Mouse (Mus musculus) spleen, postnatal 36 days (tissue): Measurements from ENCODE around the gene Tyk2.

Experiments used
- DNase-seq, 2 experiments: peaks; one replicate each; pipeline ENCODE4 v3.0.0; 2022; ENCODE audit warnings: low spot score in 2 of 2, mixed read lengths in 1 of 2

The Tyk2 gene

DNA sequence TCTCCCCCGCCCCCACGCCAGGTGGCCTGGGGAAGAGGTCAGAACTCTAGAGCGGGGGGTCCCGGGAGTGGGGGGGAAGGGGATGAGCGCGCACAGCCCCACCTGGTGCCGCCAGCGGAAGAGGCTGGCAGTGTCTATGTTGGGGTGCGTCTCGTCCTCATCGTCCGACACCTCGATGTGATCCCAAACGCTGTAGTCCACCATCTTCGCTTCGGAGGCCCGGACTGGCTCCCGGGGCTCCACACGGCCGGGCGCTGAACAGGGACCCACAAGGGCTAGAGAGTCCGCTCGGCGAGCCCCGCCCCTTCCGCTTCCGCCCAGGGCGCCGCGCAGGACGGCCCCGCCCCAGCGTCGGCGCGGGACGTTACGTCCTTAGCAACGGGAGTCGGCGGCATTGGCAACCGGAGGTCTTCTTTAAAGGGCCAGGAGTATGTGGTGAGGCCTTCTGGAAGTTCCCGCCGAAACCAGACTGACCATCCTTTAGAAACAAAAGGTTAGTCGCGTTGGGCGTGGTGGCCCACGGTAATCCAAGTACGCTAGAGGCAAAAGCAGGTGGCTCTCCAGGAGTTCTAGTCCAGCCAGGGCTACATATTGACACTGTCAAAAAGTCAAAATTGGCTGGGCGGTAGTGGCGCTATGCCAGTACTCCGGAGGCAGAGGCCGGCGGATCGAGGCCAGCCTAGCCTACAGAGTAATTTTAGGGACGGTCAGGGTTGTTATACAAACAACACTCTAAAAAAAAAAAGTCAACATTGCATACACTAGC lies 18.8 kb upstream of the Tyk2 start, which contains the start of gene Cdc37:
Cdc37 (minus strand) TSS at position 329 of the 766 bp plus-strand sequence.
- DNase-seq, result peak; percentile 90 to 93

DNA sequence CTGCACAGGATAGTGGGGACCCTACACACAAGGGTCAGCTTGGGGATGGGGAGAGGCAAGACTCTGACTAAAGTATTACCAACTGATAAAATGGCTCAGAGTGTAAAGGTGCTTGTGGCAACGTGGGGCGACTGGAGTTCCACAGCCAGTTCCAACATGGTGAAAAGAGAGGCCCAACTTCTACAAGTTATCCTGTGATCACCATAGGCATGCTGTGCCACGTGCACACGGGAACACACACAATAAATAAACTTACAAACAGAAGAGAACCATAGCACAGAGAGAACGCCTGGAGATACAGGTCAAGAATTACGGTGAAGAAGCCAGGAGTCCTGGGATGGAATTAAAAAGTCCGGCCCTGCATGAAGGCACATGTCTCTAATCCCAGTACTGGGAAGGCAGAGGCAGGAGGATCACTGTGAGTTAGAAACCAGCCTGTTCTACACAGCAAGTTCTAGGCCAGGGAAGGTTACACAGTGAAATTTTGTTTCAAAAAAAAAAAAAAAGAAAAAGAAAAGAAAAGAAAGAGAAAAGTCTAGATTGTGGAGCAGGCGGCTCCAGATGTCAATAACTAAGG lies 18.1 kb upstream of the Tyk2 start:
- DNase-seq, result no peak

- no peak for DNase-seq
These were observed 17.4 kb upstream of the Tyk2 start for GRCm38 (mm10) chr9:21148427-21148826.

DNA sequence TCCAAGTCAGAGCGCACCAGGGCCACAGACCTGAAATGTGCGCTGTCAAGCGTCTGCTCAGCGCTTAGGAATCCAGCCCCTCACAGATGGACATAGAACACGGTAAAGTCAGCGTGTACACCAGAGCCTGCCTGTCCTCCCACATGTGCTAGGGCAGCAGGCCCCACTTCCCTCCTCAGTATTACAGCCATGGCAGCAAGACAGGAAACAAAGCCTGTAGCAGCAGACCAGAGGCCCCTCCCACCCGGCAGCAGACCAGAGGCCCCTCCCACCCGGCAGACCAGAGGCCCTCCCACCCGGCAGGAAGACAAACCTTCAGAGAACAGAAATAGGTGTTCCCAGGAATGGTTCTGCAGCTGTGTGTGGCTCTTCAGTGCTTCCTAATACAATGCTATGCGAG lies 15.7 kb upstream of the Tyk2 start:
- peak; percentile 56 to 71 for DNase-seq

- DNase-seq, result no peak
These were observed 14.4 kb upstream of the Tyk2 start for GRCm38 (mm10) chr9:21145431-21145830.

DNA sequence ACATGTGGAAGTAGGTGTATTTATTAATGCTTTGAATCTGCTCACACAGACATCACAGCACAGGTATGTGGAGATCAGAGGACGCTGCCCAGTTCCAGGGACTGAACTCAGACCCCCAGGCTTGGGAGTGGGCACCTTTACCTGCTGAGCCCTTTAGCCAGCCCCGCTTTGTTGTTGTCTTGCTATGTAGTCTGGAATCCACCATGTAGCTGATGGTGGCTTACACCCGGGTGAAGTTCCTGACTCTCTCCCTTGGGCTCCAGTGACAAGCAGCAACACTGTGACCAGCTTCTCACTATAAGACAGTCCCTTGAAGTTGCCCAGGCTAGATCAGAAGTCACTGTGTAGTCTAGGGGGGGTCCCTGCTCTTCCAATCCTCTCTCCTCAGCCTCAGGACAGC lies 13.3 kb upstream of the Tyk2 start:
- DNase-seq, result no peak

- no peak for DNase-seq
These were observed 10.9 kb upstream of the Tyk2 start for GRCm38 (mm10) chr9:21141922-21142321.

GRCm38 (mm10) chr9:21138386-21138785 lies 7.3 kb upstream of the Tyk2 start:
- DNase-seq, result no peak

GRCm38 (mm10) chr9:21137229-21137628 lies 6.2 kb upstream of the Tyk2 start:
- peak; percentile 55 to 66 for DNase-seq

GRCm38 (mm10) chr9:21136401-21136800 lies 5.4 kb upstream of the Tyk2 start:
- DNase-seq, result peak; percentile 50 to 58

- DNase-seq, result peak; percentile 50 to 57
These were observed 4.9 kb upstream of the Tyk2 start for GRCm38 (mm10) chr9:21135941-21136381.

- DNase-seq, result no peak
These were observed 4.4 kb upstream of the Tyk2 start for GRCm38 (mm10) chr9:21135329-21135890.

DNA sequence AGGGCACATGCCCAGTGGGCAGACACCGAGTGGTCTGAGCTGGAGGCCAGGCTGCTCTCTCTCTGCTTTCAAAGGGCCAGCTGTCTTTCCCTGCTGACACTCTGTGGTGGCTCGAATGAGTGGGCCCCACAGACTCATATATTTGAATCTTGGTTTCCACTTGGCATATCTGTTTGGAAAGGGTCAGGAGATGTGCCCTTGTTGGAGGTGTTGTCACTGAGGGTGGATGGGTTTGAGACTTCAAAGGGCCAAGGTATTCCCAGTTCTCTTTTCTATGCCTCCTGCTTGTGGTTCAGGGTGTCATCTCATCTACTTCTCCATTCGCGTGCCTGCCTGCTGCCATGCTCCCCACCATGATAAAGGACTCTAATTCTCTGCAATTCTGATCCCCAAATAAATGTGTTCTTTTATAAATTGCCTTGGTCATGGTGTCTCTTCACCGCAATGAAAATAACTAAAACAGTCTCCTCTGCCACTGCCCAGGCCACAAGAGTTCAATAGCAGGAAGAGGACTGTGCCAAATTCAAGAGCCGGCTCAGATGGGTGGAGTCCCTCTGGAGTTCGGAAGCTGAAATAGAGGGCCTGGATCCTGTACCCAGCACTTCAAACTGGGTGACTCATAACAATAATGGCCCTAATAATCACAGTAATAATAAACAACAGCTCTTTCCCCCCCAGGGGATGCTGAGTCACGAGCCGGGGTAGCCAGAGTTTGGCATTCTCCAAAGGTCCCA lies 3.7 kb upstream of the Tyk2 start:
- DNase-seq, result no peak

DNA sequence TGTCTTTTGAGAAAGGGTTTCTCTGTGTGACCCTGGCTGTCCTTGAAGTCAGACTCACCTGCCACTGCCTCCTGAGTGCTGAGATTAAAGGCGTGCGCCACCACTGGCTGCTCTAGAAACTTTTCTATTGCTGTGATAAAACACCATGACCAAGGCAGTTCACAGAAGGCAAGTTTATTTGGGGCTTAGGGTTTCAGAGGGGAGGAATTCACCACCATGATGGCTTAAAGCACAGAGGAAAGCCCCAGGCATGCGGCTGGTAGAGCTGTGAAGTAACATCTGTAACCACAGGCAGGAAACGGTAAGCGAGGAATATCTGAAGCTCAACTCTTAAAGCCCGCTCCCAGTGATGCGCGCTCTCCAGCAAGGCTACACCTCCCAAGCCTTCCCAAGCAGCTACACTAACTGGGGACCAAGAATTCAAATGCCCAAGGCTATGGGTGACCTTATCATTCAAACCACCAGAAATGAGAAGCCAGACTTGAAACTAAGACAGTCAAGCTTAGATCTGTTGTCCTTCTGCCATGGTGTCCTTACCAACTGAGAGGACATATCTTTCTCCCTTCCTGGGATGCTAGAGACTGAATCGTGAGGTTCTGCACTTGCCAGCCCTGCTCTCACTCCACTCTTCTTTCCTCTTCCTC lies 2.1 kb upstream of the Tyk2 start:
- DNase-seq, result peak; percentile 32 to 43

- DNase-seq, result no peak
These were observed 1.2 kb upstream of the Tyk2 start for GRCm38 (mm10) chr9:21132102-21132775.

- DNase-seq, result no peak
These were observed 4.8 kb downstream of the Tyk2 start for GRCm38 (mm10) chr9:21126259-21126627.

GRCm38 (mm10) chr9:21125502-21126258 lies 5.4 kb downstream of the Tyk2 start:
- no peak for DNase-seq

GRCm38 (mm10) chr9:21124837-21125236 lies 6.2 kb downstream of the Tyk2 start:
- DNase-seq, result no peak

DNA sequence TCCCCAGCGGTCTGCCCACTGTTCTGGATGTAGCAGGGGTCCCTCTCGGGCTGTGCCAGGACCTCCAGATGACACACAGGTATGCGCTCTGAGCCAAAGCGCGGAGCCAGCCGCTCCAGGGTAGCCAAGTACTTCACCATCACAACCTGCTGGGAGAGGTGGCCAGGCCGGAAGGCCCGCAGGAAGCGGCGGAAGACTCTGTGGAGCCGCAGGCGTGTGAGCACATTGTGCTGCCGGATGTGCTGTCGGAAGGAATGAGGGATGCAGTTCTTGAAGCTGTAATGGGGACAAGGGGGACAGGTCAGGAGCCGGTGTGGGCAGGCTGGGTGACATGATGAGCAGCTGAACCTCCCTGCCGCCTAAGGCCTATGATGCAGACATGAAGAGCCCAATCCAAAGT lies 9.6 kb downstream of the Tyk2 start:
- DNase-seq, result no peak

GRCm38 (mm10) chr9:21117073-21117472 lies 14.0 kb downstream of the Tyk2 start:
- no peak for DNase-seq

- no peak for DNase-seq
These were observed 15.9 kb downstream of the Tyk2 start for GRCm38 (mm10) chr9:21115105-21115504.
